Mouse (Mus musculus): ENCODE measurements around the gene Fam217b. TPM values are rescaled to one million over a fixed set of nuclear protein-coding genes. Genes with fewer than 3 reads are reported as not detected.

The Fam217b gene
- 12.7 and 13.9 TPM in 2 replicates for polyA plus RNA-seq (2012; ENCODE audit: insufficient read depth, insufficient read length, missing spikeins)

- peak within 1 kb of the TSS; percentile 96 for H3K4me3 ChIP-seq (ENCODE audit: insufficient read depth, low read depth, low read length)
- peak within 1 kb of the TSS; percentile 94 for H3K27ac ChIP-seq (replicated peaks; ENCODE audit: low read depth, low read length)
- peaks cover 6% of the 10 kb centered on the region for H3K4me1 ChIP-seq (ENCODE audit: control insufficient read depth, insufficient read depth, insufficient read length, low read length)
Observed at GRCm38 (mm10) chr2:178414261-178415149, at the start of gene Fam217b, which contains the start of gene Ppp1r3d. TSS of gene Fam217b (plus strand) at chr2:178414524. TSS of gene Ppp1r3d (minus strand) at chr2:178414472.

- Histone ChIP-seq H3K4me3 (ENCODE audit: insufficient read depth, low read depth, low read length) (no peak within 1 kb of the TSS), H3K4me1 (ENCODE audit: control insufficient read depth, insufficient read depth, insufficient read length, low read length) (peaks cover 7% of the 10 kb centered on the region; the same call in 1 of the 2 replicates), H3K27ac (replicated peaks; ENCODE audit: low read depth, low read length) (peak within 1 kb of the TSS; percentile 64)
Observed at GRCm38 (mm10) chr2:178407053-178407815, 7.1 kb upstream of the Fam217b start, which contains the start of gene Sycp2. TSS of gene Sycp2 (minus strand) at chr2:178407685.

DNA sequence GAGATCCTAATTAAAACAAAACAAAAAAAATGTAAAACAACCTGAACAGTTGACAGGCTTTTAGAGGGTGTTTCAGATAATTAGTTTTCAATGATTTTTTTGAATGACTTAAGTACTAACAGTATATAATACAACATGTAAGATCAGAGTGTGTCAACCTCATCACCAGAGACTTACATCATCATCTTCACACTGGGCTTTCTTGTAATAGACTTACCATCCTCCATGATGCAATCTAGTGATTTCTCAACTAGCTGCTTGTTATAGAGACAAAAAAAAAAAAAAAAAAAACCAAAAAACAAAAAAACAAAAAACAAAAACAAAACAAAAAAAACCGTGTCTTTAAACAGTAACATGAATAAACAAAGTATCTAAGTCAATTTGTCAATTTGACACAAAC, 5.3 kb upstream of the Fam217b start:
- Histone ChIP-seq H3K4me1 (ENCODE audit: control insufficient read depth, insufficient read depth, insufficient read length, low read length) (peaks cover 7% of the 10 kb centered on the region), H3K27ac (replicated peaks; ENCODE audit: low read depth, low read length) (peak overlapping the region; percentile 77; the same call in 1 of the 2 replicates), H3K4me3 (ENCODE audit: insufficient read depth, low read depth, low read length) (no peak overlapping the region)

GRCm38 (mm10) chr2:178410286-178410685, 4.0 kb upstream of the Fam217b start:
- peaks cover 9% of the 10 kb centered on the region for H3K4me1 ChIP-seq (ENCODE audit: control insufficient read depth, insufficient read depth, insufficient read length, low read length)
- peak overlapping the region; percentile 75 for H3K27ac ChIP-seq (replicated peaks; ENCODE audit: low read depth, low read length)
- no peak overlapping the region for H3K4me3 ChIP-seq (ENCODE audit: insufficient read depth, low read depth, low read length)

DNA sequence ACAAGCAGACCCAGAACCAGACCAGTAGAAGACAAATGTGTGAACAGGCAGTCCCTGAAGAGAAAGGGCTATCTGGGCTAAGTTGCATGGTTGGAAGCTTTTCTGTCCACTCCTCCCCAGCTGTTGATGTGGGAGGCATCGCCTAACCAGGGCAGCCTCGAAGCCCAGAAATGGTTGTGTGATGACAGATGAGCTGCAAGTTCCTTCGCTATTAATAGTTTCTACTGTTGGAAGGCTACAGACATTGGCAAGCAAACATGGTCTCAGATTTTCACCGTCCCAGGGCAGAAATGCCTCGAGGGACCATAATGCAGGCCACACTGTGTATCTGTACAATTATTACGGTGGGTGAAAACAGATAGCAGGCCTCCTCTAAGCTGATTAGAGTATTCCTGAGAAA, 1.7 kb upstream of the Fam217b start:
- Histone ChIP-seq H3K27ac (replicated peaks; ENCODE audit: low read depth, low read length) (peak overlapping the region; percentile 94; the same call in 1 of the 2 replicates), H3K4me1 (ENCODE audit: control insufficient read depth, insufficient read depth, insufficient read length, low read length) (peaks cover 9% of the 10 kb centered on the region), H3K4me3 (ENCODE audit: insufficient read depth, low read depth, low read length) (peak overlapping the region; percentile 96)

DNA sequence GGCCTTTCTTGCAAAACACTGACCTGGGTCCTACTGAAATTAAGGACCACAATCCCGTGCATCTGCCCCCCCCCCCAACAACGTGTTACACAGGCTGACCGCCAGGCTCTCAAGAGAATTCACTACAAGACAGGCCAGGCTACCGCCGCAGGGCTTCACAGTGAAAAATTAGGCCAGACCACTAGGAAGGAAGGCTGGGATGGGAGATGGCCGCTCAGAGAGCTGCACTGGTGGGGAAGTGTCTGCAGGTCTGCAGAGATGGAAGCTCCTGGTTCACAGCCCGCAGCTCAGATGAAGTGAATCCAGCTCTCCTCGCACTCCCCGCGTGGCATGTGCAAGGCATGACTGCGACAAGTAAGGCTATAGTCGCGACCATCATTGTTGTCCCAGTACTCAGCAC, 1.2 kb upstream of the Fam217b start:
- Histone ChIP-seq H3K4me1 (ENCODE audit: control insufficient read depth, insufficient read depth, insufficient read length, low read length) (peaks cover 9% of the 10 kb centered on the region), H3K27ac (replicated peaks; ENCODE audit: low read depth, low read length) (peak overlapping the region; percentile 94), H3K4me3 (ENCODE audit: insufficient read depth, low read depth, low read length) (peak overlapping the region; percentile 96)

- peak overlapping the region; percentile 94 for H3K27ac ChIP-seq (replicated peaks; ENCODE audit: low read depth, low read length)
- peak overlapping the region; percentile 96 for H3K4me3 ChIP-seq (ENCODE audit: insufficient read depth, low read depth, low read length)
- H3K4me1 ChIP-seq (ENCODE audit: control insufficient read depth, insufficient read depth, insufficient read length, low read length), result peaks cover 9% of the 10 kb centered on the region
Observed at GRCm38 (mm10) chr2:178413481-178414260, 653 bp upstream of the Fam217b start.

DNA sequence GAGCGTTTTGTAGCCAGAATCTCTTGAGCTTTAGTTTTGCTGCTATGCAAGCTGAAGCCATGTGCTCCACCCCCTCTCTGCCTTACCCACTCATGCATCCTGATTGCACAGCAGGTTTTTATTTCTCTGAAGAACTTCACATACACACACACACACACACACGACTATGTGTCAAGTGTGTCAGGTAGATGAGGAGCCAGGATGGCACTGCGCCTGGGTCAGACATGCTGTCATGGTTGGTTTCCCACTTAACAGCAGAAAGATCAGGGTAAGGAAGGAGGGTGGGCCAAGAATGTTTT, 775 bp downstream of the Fam217b start:
- peak overlapping the region; percentile 29 for H3K4me3 ChIP-seq (ENCODE audit: insufficient read depth, low read depth, low read length)
- peaks cover 6% of the 10 kb centered on the region; the same call in 1 of the 2 replicates for H3K4me1 ChIP-seq (ENCODE audit: control insufficient read depth, insufficient read depth, insufficient read length, low read length)
- 0 out of 2 replicates have a peak overlapping the region, but pooled peaks have one; percentile 52 for H3K27ac ChIP-seq (replicated peaks; ENCODE audit: low read depth, low read length)

DNA sequence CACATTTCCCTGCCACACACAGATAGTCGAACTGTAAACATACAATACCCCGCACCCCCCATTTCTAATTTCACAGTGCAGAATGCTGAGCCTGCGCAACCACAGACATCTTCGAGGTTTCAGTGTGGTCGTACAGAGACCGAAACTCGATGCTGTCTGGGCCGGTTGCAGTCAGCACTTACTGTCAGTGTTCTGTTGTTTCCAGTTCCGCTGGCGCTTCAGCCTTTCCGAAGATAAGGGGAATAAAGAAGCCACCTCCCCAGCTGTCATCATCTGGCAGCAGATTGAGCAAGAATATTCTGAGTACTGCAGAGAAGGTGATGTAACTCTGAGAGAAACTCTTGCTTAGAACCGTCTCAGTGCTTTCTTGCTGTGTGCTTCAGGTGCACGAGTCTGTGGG, 2.1 kb downstream of the Fam217b start:
- Histone ChIP-seq H3K4me3 (ENCODE audit: insufficient read depth, low read depth, low read length) (no peak overlapping the region), H3K4me1 (ENCODE audit: control insufficient read depth, insufficient read depth, insufficient read length, low read length) (peaks cover 2% of the 10 kb centered on the region; the same call in 1 of the 2 replicates), H3K27ac (replicated peaks; ENCODE audit: low read depth, low read length) (no peak overlapping the region)

GRCm38 (mm10) chr2:178416970-178417369, 2.6 kb downstream of the Fam217b start:
- Histone ChIP-seq H3K4me3 (ENCODE audit: insufficient read depth, low read depth, low read length) (no peak overlapping the region), H3K27ac (replicated peaks; ENCODE audit: low read depth, low read length) (no peak overlapping the region), H3K4me1 (ENCODE audit: control insufficient read depth, insufficient read depth, insufficient read length, low read length) (peaks cover 2% of the 10 kb centered on the region; the same call in 1 of the 2 replicates)

DNA sequence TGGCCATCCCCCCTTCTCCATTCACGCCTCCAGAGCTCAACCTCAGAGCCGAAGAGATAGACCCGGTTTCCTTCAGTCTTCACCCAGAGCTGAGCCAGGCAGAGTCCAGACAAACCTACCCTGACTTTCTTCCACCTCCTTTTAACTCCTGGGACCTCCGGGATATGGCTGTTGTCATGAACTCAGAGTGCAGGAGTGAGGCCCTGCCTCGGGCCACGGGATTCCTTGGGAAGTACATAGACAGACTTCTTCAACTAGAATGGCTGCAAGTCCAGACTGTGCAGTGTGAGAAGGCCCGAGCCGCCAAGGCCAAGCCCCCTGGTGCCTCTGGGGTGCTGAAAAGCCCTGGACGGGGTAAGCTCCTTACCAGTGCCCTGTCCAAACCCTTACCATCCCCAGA, 6.3 kb downstream of the Fam217b start:
- Histone ChIP-seq H3K4me3 (ENCODE audit: insufficient read depth, low read depth, low read length) (no peak overlapping the region), H3K4me1 (ENCODE audit: control insufficient read depth, insufficient read depth, insufficient read length, low read length) (no peaks in the 10 kb centered on the region), H3K27ac (replicated peaks; ENCODE audit: low read depth, low read length) (no peak overlapping the region)

GRCm38 (mm10) chr2:178421603-178422002, 7.3 kb downstream of the Fam217b start:
- no peaks in the 10 kb centered on the region for H3K4me1 ChIP-seq (ENCODE audit: control insufficient read depth, insufficient read depth, insufficient read length, low read length)
- no peak overlapping the region for H3K4me3 ChIP-seq (ENCODE audit: insufficient read depth, low read depth, low read length)
- H3K27ac ChIP-seq (replicated peaks; ENCODE audit: low read depth, low read length), result no peak overlapping the region

DNA sequence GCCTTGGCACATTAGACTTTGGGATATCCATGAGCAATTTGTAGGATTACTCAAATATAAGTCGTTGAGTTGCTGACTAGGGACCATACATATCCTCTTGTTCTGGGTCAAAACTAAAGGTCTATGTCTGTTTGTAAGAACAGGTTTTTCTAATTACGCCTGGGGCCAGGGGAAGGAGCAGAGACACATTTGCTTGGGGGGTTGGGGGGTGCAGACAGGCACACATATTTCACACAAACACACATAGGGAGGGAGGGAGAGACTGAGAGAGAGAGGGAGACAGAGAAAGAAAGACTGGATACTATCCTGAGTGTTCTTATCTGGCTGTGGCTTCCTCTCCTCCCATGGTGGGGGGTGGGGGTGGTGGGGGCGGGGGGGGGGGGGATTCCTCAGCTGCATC, 7.9 kb downstream of the Fam217b start:
- H3K4me3 ChIP-seq (ENCODE audit: insufficient read depth, low read depth, low read length), result no peak overlapping the region
- H3K4me1 ChIP-seq (ENCODE audit: control insufficient read depth, insufficient read depth, insufficient read length, low read length), result no peaks in the 10 kb centered on the region
- no peak overlapping the region for H3K27ac ChIP-seq (replicated peaks; ENCODE audit: low read depth, low read length)

DNA sequence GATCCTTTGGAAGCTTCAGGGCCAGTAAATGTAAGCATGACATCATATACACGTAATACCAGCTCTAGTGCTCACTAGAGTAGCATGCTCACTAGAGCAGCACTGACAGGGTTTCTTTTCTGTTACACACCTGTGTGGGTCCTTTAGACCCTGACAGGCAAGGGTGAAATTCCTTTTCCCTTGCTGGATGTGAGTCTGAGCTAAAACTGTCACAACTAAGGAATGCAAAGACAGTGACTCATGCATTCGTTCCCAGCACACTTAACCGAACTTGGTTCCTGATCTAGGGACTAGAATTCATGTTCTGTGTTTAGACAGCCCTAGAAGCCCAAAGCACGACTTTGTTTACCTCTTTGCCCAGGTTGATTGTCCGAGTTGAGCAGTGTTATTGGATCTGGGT, 8.9 kb downstream of the Fam217b start:
- no peak overlapping the region for H3K4me3 ChIP-seq (ENCODE audit: insufficient read depth, low read depth, low read length)
- H3K4me1 ChIP-seq (ENCODE audit: control insufficient read depth, insufficient read depth, insufficient read length, low read length), result no peaks in the 10 kb centered on the region
- H3K27ac ChIP-seq (replicated peaks; ENCODE audit: low read depth, low read length), result no peak overlapping the region

DNA sequence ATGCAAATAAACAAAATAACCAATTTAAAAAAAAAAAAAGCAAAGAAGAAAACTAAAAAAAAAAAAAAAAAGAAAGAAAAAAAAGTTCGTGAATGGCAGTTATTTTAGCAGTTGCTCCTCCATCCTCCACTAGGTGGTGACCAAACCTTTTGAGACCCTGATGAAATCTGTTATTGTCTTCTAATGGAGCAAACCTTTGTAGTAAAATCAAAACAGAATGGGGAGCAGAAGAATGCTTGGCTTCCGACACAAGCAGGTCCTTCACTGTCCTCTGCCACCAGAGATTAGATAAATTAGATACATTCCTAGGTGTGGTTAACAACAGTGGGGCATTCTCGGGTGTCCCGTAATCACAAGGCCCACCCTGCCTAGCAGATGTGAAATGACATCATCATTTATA, 11.9 kb downstream of the Fam217b start:
- no peak overlapping the region for H3K27ac ChIP-seq (replicated peaks; ENCODE audit: low read depth, low read length)
- H3K4me1 ChIP-seq (ENCODE audit: control insufficient read depth, insufficient read depth, insufficient read length, low read length), result no peaks in the 10 kb centered on the region
- H3K4me3 ChIP-seq (ENCODE audit: insufficient read depth, low read depth, low read length), result no peak overlapping the region

All from brown adipose tissue, adult 24 weeks (tissue).